Mouse (Mus musculus): ENCODE measurements around the gene Pnn.
"Not testable (repeated sequence)": the region's sequence is repeated elsewhere in the genome, so short reads cannot be mapped to it uniquely, and the experiment has no call there.

Pnn gene

DNA sequence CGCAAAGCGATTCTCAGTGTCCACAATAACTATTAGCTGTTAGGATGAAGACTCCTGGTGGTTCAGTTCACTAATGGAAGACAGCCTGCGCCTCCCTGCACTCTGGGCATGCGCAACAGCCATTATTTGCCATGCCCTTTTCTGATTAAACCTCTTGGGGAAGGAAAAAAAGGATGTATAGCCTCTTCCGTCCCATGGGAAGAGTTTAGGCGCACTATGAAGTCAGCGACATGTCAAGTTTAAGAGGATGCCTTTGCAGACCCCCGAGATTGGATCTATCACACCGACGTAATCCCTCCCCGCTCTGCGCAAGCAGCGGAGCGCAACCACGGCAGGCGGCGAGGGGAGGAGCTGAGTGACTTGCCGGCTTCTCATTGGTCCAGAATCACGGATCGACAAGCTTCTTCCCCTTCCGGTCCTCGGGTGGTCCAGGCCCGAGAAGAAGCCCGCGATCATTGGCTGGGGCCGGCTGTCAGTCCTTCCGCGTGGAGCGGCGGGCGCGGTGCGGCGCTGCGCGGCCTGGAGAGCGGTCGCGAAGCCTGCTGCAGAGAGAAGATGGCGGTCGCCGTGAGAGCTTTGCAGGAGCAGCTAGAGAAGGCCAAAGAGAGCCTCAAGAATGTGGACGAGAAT, at the start of gene Pnn:
Gene Pnn (plus strand): TSS at position 437 of the 630 bp plus-strand sequence.
- DNase-seq (ENCODE audit: low read depth): peak; percentile 98

DNA sequence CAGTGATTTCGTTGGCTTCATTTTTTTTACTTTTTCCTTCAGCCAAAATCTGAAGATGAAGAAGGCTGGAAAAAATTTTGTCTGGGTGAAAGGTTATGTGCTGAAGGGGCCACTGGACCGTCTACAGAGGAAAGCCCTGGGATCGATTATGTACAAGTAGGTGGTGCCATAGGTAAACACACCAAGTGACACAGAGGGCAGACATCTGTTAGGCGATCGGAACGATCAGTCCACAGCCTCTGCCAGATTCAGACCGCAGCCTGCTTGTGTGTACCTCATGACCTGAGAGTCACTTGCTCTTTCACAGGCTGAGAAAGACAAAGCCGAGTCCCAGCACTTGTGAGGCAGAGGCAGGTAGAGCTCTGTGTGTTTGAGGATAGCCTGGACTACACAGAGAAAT, 48.7 kb upstream of the Pnn start:
- DNase-seq (ENCODE audit: low read depth): no peak

DNA sequence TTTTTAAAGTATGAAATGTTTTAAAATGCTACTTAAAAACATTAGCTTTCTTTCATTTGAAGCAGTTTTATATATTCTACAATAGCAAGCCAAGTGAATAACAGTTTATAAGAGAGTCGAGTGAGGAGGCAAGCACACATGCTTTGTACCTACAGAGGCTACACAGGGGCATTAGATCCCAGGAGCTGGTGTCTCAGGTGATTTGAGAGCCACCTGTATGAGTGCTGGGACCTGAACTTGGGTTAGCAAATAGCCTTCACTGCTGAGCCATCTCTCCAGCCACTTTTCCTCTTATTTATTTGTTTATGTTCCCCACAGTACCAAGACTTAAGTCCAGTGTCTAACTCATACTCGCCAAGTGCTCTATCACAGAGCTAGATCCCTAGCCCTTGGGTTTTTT, 46.8 kb upstream of the Pnn start:
- DNase-seq (ENCODE audit: low read depth): no peak

- peak; percentile 73 for DNase-seq (ENCODE audit: low read depth)
Observed at GRCm38 (mm10) chr12:59021306-59021705, 45.4 kb upstream of the Pnn start.

GRCm38 (mm10) chr12:59032101-59032500, 34.6 kb upstream of the Pnn start:
- peak; percentile 72 for DNase-seq (ENCODE audit: low read depth)

GRCm38 (mm10) chr12:59039162-59039970, 27.3 kb upstream of the Pnn start:
- DNase-seq (ENCODE audit: low read depth): no peak

GRCm38 (mm10) chr12:59039971-59040844, 26.5 kb upstream of the Pnn start:
- DNase-seq (ENCODE audit: low read depth): peak; percentile 68

DNA sequence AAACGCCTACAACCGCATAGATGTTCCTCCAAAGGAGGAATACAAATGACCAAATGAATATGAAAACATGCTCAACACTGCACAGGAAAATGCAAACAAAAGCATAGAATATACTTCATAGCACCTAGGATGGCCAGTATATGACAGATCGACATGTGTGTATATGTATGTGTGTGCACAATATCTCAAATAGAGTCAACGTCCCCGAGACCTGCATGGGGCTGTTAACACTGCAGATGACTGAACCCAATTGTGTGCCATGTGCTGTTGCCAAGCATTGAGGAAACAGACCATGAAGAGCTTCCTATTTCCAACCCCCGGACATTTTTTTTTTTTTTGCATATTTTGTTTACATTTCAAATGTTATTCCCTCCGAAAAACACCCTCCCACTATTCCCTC, 25.8 kb upstream of the Pnn start:
- DNase-seq (ENCODE audit: low read depth): no peak

GRCm38 (mm10) chr12:59052470-59052869, 14.2 kb upstream of the Pnn start:
- no peak for DNase-seq (ENCODE audit: low read depth)

DNA sequence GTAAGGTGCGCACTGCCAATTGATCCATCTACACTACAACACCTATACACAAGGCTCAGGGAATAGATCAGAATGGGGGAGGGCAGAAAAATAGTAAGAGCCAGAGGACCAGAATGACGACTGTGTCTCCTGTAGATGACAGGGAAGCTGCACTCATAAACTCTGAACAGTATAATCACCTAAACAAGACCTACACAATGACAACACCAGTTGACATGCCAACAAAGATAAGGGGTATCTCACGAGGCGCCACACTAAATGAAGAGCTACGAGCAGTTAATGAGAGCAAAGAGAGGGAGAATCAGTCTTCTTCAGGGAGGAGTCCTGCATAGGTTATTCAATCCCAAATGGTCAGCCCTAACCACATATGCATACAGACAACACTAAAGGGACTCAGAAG, 13.5 kb upstream of the Pnn start:
- DNase-seq (ENCODE audit: low read depth): no peak

DNA sequence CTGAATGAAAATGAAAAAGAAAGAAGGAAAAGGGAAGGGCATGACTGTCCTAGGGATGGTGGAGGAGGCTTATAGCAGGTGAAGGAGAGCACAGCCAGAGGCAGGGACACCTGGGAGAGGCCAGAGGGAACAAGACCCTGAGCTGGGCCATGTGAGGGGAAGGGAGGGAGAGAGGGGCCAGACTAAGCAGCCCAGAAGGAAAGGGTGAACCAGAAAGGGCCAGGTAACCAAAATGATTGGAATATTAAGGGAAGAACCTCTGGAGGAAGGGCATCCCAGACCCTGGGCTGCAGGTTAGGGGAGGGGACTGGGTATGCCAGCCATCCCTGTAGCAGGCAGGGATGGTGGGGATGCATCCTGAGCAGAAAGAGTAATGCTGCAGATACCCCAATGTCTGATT, 12.7 kb upstream of the Pnn start:
- DNase-seq (ENCODE audit: low read depth): no peak

DNA sequence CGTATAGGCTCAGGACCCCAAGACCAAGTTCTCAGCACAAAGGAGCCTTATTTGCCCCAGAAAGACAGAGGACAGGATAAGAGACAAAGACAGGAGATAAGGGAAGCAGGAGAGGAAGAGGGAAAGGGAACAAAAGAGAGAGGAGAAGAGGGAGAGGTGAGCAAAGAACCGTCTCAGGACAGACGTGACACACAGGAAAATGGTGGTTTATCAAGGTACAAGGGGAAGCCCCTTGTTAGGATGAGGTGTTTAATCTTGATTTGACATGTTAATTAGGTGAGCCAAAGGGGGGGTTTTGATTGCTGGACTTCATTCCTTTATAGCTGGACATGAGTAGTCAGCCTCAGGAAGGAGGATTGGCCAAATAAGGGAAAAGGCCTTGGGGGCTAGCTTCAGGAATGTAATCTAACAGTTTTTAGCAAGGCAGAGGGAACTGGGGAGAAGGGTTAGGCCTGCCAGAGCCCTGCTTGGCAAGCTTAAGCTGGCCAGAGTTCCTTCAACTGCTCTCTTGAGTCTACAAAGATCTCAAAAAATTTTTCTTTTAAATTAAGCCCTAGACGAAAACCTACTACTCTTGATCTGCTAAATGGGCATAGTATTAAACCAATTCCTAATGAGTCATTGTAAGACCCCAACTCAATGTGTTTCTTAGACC, 11.4 kb upstream of the Pnn start:
- DNase-seq (ENCODE audit: low read depth): peak; percentile 73

DNA sequence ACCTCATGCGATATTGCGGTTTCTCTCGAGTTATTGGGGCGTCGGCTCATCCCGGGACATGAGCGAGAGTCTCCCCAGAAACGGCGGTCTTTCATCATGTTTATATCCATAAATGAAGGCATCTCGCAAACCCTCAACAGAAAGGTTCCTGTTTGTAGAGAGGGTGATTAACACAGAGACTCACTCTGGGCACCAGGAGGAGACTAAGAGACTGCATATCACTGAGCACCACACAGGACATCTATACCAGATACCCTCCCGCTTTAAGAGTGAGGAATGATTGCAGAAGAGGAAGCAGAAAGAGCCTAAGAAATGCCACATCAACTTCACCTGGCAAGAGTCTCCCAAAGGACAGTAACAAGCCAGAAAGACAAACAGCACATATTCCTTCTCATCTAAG, 10.5 kb upstream of the Pnn start:
- DNase-seq (ENCODE audit: low read depth): no peak

DNA sequence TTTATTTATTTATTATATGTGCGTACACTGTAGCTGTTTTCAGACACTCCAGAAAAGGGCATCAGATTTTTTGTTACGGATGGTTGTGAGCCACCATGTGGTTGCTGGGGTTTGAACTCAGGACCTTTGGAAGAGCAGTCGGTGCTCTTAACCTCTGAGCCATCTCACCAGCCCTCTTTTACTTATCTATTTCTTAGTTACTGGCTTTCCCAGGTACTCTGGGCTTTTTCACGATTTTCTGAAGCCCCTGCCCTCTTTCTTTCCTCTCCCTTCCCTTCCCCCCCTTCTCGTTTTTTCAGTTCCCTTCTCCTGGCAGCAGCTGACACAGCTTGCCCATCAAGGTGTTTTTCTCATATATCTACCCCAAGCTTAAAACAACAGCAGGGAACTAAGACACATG, 8.4 kb upstream of the Pnn start:
- DNase-seq (ENCODE audit: low read depth): not testable (repeated sequence)

DNA sequence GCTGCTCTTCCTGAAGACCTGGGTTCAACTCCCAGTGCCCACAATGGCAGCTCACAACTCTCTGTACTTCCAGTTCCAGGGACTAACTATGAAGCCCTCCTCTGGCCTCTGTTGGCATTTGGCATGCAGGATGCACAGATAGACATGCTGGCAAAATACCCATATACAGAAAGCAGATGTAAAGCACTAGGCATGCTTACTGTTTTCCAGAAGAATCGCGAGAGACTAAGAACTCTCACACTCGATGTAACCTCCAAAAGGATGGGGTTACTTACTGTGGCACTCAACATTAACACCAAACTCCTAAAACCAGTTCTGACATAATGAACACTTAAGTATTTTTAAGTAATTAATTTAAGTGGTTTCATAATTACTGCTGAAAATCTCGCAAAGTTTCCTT, 6.4 kb upstream of the Pnn start:
- no peak for DNase-seq (ENCODE audit: low read depth)

- DNase-seq (ENCODE audit: low read depth): peak; percentile 86
Observed at GRCm38 (mm10) chr12:59060993-59061595, 5.6 kb upstream of the Pnn start, which contains the start of gene Trappc6b. Gene Trappc6b, minus strand, starts transcription at chr12:59061472.

GRCm38 (mm10) chr12:59064837-59065236, 1.8 kb upstream of the Pnn start:
- DNase-seq (ENCODE audit: low read depth): no peak

GRCm38 (mm10) chr12:59065776-59066175, 908 bp upstream of the Pnn start:
- no peak for DNase-seq (ENCODE audit: low read depth)

- no peak for DNase-seq (ENCODE audit: low read depth)
Observed at GRCm38 (mm10) chr12:59067095-59067494, 411 bp downstream of the Pnn start.

DNA sequence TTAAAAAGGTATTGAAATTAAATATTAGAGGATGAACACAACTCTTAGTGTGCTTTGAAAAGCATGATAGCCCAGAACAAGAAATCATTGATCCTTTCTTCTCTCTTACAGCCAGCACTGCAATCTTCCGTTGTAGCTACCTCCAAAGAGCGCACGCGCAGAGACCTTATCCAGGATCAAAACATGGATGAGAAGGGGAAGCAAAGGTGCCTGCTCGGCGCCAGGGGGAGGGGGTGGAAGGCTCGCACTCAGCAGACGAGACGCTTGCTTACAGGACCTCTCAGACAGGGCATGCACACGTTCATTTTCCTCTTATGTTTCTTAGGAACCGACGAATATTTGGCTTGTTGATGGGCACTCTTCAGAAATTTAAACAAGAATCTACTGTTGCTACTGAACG, 2.1 kb downstream of the Pnn start:
- no peak for DNase-seq (ENCODE audit: low read depth)

DNA sequence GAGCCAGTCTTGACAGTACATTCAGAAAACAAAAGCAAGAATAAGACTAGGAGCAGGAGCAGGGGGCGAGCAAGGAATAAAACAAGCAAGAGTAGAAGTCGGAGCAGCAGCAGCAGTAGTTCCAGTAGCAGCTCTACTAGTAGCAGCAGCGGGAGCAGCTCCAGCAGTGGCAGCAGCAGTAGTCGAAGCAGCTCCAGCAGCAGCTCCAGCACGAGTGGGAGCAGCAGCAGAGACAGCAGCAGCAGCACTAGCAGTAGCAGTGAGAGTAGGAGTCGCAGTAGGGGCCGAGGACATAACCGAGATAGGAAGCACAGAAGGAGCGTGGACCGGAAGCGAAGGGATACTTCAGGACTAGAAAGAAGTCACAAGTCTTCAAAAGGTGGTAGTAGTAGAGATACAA, 5.6 kb downstream of the Pnn start:
- DNase-seq (ENCODE audit: low read depth): no peak

DNA sequence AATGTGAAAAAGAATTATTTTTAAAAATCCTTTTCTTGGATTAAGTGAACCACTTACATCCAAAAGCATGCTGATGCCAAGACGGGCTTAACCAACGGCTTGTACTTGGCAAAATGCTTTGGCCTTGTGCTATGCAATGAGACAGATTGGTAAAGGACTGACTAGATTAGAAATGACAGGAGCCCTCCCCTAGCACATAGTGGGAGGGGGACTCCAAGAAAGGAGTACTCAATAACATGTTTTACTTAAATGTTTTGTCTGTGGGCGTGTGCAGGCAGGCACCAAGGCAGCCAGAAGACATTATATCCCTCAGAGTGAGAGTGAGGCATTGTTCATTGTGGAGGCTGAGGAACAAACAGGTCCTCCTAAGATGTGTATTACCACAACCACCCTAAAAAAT, 7.4 kb downstream of the Pnn start:
- DNase-seq (ENCODE audit: low read depth): no peak
